Mouse (Mus musculus) 3T3-L1 (cell line): ENCODE measurements at regions not wholly inside any gene's neighbourhood (a gene's known extent, or its start where the extent isn't known, plus 50 kb on each side); places are given as distances from the start of the nearest gene placed in this dataset.

Experiments
- DNase-seq: peaks from one replicate; pipeline ENCODE4 v3.0.0-alpha.2; 2015; ENCODE audit warnings: low read depth, low spot score

DNA sequence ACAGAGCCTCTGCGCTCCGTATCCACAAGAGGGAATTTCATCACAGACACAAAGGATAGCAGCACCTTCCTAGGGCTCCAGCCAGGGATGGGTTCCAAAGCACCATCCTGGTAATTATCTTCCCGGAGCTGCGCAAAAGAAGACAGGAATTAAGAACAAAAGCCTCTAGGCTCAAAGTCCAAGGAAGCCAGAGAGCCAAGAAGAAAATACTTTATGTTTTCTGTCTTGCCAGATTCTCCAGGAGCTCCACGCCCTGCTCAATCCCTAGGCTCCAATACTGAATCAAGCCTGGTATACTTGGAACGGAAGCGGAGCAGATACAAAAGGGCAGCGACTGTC is 54.4 kb downstream of the Irf2bpl start:
- DNase-seq, result no peak

DNA sequence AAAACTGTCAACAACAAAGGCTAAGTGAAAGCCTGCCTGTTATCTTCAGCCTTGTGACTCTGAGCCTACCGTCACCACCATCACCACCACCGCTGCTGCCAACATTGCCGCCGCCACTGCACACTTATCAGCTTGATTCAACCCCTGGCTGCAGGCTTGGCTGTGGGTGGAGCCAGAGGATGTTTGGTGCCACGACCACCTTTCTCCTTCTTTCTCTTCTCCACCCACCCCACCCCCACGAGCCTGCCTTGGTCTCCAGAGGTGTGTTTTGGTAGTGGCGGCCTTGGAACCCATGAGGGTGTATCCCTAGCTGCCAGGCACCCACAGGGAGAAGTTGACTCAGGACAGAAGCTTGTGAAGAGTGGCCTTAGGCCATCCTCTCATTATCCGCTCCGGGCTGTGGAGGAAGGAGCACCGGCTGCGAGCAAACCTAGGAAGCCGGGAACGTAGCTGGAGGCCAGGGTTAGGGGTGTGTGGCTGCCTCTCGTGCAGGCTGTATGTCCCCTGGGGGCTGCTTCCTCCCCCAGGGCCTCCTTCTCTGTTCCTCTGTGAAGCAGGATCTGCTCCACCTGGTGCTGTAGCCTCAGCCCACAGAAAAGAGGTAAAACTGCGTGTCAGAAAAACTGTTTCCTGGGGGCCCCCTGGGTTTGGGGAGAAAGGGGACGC is 54.9 kb downstream of the Irf2bpl start:
- no peak for DNase-seq

DNA sequence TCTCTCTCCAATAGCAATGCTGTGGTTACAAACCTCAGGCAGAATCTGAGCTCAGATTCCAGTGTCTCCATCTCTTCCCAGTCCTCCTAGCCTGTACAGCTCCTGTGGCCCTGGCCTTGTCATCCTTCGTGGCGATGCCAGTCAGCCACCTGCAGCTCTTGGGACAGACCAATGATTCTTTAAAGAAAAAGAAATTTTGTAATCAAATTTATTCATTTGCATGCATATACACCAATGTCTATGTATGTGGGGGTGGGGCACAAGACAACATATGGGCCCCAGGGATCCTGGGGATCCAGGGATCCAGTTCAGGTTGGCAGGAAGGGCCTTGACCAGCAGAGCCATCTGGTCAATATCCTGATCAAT is 57.4 kb downstream of the Irf2bpl start:
- no peak for DNase-seq

DNA sequence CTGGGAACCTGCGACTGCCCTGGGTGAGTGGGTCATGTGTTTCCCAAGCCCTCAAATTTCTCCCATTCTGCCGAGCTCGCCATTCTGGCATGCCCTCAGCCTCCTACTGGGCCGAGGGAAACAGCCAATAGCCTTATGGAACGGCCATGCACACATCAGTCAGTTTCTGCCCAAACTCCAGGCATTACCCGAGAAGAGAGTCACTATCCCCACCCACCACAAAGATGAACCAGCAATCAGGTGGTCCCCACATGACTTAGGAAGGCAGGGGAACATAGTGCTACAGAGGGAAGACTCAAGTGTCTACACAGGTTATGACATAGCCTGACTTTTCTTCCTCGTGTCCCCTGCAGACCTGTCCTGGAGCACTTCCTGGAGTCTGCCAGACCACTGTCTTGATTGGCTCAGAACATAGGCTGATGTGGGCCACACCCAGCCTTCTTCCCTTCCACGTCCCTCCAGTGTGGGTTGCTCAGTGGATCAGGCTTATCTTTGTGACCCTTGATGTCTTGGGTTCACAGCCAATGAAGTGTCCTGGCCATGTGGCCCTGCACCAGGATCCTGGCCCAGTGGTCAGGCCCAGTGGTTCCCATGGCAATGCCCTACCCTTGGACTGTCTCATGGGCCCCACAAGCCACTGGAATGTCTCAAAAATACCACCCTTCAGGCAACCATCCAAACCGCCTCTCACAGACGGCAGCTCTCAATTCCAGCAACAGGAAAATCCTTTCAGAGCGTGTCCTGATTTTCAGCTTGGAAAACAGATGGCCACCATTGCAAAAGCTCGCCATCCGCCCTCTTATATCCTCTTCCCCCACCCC is 58.0 kb downstream of the Irf2bpl start:
- DNase-seq, result peak; percentile 100

DNA sequence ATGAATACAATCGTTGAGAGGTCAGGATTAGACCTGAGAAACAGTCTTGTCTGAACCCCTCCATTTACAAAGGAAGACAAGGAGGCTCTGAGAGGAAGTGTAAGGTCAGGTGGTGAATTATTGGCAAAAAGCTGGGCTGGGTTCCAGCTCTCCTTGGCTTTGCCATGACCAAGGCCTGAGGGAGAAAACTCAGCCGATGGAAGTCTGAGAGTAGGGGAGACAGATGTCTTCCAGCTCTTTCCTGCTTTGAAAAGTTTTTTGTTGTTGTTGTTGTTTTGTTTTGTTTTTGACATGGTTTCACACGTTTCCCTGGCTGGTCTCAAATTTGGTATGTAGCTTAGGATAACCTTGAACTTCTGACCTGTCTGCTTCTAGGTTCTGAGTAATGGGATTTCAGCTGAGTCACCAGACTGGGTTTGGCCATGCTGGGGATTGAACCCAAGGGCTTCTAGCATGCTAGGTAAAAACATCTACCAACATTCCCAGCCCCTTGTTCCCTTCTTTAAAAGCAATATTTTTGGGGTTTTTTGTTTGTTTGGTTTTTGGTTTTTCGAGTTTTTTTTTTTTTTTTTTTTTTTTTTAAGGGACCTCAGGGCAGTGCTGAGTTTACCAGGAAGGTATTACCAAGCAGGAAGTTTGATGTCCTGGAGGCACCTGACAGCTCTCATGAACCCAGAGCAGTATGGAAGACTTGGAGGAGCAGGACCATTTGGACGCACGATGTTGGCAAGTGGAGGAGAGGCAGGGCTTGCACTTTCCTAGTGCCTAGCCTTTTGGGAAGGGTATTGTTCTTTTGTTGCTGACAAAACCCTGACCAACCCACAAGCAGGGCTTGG is 58.8 kb downstream of the Irf2bpl start:
- DNase-seq, result peak; percentile 79

DNA sequence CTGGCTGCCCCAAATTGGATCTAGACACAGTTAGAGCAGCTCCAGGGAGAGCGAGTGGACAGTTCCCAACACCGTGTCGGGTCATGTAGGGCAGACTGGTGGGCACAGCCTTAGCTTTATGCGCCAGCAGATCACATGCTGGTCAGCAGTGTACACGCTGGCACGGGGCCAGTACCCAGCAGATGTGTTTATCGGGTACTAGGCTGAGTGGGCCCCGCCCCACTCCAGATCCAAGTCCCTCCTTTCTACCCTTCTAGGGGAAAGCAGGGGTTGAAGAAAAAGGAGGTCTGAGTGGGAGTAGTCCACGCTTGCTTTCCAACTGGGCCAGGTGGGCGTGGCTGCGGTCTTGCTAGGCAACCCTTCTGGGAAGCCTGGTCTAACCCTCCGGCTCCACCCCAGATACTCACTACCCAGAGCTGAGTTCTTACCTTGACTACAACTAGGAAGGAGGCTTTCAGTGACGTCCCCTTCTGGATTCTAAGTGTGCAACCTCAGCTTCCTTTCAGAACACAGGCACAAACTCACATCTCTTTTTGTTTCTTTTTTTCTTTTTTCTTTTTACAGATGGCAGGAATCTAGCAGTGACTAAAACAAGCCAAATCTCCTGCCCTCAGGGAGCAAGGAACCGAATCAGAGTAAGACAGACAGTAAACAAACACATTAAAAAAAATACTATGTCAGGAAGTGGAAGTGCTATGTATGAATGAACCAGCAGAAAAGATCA is 59.6 kb downstream of the Irf2bpl start:
- DNase-seq, result peak; percentile 98

DNA sequence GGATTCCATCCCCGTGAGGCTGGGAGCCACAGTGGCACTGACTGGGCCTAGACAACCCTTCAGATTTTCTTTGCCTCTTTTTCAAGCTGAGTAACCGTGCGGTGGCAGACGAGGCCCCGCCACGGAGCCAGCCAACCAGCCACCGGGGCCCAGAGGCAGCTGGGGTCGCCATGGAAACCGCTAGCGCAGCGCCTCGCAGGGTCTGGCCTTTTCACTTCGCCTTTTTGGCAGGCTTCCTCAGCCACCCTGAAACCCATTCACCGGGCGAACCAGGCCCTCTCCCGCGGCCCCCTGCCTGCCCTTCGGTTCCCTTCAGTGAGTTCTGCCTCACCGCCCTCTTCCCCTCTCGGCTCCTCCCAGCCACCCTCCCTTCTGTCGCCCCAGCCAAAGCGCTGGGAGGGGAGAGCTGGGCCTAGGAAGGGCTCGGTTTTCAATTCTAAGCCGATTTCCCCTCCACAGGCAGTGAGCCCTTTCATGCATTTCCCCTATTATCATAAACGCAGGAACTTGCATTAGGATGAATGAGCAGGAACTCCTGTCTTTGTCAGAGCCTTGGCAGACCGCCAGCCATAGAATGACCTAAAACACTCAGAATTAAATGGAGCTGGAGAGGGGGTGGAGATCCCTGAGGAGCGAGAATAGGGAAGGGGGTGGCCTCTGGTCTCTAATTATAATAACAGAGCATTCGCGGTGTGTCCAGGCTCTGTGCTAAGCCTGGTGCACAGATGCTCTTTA is 60.6 kb downstream of the Irf2bpl start:
- DNase-seq, result peak; percentile 95

DNA sequence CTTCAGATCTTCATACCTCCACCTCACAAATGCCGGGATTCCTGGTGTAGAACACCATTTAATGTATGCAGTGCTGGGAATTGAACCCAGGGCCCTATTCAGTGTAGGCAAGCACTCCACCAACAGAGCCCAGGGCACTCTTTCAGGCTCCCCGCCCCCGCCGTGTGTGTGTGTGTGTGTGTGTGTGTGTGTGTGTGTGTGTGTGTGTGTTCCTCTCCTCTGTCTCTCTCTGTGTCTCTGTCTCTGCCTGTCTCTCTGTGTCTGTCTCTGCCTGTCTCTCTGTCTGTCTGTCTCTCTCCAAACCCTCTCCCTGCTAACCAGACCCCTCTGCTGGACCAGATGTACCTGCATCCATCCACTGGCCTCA is 61.1 kb downstream of the Irf2bpl start:
- no peak for DNase-seq

DNA sequence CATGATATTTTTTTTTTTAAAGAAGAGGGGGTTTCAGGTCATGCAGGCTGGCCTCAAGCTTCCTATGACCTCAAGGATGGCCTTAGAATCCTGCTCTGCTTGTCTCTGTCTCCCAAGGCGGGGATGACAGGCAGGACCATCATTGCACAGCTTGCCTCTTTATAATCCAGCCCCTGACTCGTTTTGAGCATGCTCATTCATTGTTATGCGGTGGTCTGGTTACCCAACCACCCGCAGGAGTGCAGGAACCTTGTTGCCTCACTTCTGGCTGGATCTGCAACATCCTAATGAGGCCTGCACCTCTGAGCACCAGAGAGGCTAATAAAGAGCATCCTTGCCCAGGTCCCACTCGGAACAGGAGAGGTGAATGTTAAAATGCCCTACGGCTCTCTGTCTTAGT is 63.4 kb downstream of the Irf2bpl start:
- no peak for DNase-seq

DNA sequence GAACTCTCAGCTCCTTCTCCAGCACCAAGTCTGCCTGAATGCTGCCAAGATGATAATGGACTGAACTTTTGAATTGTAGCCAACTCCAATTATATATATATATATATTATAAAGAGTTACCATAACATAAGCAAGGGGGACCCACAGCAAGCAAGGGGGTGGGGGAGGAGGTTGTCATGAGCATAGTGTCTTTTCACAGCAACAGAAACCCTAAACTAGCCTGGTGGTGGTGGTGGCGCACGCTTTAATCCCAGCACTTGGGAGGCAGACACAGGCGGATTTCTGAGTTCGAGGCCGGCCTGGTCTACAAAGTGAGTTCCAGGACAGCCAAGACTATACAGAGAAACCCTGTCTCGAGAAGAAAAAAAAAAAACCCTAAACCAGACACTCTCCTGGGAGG is 65.0 kb downstream of the Irf2bpl start:
- no peak for DNase-seq

DNA sequence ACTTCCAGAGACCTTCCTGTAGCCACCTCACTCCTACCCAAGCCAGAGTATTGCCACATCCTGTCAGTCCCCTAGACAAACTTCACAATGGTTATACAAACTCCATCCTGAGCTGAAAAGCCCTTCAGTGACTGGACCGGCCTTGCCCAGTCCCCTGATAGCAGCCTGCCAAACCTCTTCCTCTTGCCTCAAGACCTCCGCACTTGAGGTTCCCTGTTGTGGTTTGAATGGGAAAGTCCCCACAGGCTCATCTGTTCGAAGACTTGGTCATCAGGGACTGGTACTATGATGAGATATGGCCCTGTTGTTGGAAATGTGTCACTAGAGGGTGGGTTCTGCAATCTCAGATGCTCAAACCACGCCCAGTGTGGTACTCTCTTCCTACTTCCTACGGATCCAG is 65.4 kb downstream of the Irf2bpl start:
- DNase-seq, result peak; percentile 43

DNA sequence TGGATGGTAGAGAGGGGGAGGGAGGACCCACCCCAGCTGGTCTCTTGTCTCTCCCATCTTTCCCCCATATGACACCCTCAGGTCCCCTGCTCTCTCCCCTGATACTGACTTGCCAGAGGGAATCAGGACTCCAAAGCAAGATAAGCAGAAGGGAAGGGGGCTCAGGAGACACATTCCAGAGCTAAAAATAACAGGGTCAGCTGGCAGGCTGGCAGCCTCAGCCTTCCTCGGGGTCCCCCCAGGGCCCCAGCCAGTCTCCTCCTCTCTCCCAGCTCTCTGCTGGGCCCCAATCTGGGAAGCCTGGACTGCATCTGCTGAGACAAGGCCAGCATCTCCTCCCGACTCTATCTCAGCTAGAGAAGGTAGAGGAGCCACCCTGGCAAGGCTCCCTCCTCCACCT is 66.4 kb downstream of the Irf2bpl start:
- DNase-seq, result no peak

DNA sequence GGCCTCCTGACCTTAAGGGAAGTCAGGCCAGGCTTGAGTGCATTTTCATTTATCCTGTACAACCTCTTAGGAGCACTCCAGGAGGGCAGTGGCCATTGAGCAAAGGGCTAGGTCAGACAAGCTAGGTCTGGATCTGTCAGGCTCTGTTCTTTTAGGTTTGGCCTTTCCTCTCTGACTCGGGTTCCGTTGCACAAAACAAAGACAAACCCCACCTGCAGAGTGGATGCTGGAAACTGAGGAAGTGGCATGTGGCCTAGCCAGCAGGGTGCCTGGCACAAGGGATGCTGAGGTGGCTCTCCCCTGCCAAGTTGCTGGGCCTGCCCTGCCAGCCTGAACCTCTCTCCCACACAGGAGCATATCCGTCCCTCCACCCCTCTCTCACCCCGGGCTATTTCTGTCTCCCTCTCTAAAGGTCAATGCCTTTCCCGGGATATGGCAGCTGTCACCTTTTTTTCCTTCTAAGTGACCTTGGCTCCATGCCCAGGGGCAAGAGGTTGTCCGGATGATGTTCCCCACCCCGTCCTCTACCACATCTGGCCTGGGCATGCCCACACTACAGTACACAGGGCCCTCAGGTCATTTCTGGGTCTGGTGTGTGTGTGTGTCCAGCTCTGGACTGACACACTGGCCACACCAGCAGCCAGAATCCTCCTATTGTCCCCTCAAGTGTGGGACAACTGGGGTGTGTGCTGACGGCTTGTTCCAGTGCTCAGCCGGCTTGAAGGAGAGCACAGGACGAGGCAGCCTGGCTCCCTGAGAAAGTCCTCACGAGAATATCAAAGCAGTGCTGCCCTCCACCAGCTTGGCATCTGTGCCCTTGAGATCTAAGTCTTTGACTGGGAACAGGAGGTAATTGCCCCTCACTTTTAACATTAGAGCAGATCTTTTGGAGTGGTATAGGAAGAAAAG is 67.6 kb downstream of the Irf2bpl start:
- no peak for DNase-seq

DNA sequence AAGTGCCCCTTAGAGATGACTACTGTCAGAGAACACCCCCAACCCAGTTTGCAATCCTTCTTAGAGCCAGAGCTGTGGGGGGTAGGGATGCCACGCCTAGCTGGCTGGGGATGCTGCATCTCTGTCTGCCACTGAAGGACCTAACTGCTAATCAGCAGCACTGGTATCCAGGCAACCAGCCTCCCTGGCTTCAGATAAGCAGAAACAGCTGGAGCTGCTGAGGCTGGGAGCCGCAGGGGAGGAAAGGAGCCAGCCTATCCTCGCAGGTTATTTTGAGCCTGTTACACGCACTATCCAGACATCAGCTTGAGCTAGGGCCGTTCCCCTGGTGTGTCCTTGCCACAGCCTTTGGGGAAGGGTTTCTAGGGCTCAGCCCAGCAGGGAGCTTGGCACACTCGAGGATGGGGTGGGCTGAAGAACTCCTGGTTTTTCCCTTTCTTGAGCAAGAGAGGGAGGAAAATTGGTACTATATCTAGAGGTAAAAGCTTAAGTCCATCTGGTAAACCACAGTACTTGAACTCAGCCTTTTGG is 68.4 kb downstream of the Irf2bpl start:
- DNase-seq, result peak; percentile 81

DNA sequence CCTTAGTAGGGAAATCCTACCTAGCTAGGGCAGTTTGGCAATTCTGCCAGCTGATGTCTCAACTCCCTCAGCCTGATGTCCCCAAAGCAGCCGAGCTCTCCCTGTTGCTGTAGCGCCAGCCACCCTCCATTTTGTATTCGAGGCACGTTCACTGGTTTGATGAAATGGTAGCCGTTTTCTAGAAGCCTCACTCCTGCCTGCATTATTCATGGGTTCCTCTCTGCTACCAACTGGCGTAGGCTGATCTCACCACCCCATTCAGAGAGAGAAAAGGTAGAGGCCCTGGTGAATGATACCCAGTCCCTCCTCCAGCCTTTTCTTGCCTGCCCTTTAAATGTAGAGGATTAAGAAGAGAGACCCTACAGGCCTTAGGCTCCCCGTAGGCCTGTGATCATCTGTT is 69.9 kb downstream of the Irf2bpl start:
- DNase-seq, result no peak
